Mouse (Mus musculus): ENCODE data around the gene Olfr1051.
"Not testable (repeated sequence)": the region's sequence is repeated elsewhere in the genome, so short reads cannot be mapped to it uniquely, and the experiment has no call there.

- TF ChIP-seq EP300, CTCF (IDR thresholded peaks at IDR 0.05): not testable (repeated sequence)
These were observed 20.7 kb downstream of the Olfr1051 start, which contains the start of gene Olfr1049 for GRCm38 (mm10) chr2:86258228-86258627.
